Mouse (Mus musculus): ENCODE measurements at regions not wholly inside any gene's neighbourhood (a gene's known extent, or its start where the extent isn't known, plus 50 kb on each side); places are given as distances from the start of the nearest gene placed in this dataset.

- TF ChIP-seq POLR2A (IDR thresholded peaks at IDR 0.05; ENCODE audit: insufficient read depth, low read length) (no peak), CTCF (IDR thresholded peaks at IDR 0.05; ENCODE audit: low read depth, low read length) (no peak)
Observed at GRCm38 (mm10) chr14:25292557-25292956, 166.4 kb upstream of the Zmiz1 start.
